Mouse (Mus musculus): ENCODE results near the gene Col27a1.

- TF ChIP-seq CTCF (IDR thresholded peaks at IDR 0.05; ENCODE audit: low read depth, low read length) = no peak
- TF ChIP-seq EP300 (IDR thresholded peaks at IDR 0.05; ENCODE audit: insufficient read depth, low read depth, low read length) = no peak
- no peak for TF ChIP-seq POLR2A (IDR thresholded peaks at IDR 0.05; ENCODE audit: insufficient read depth, low read length)
These were observed 102.4 kb downstream of the Col27a1 start for GRCm38 (mm10) chr4:63316076-63316746.

Data from ES-Bruce4 (cell line).